8 mouse cellular contexts compared by ENCODE assay signal in genomic region chr7:25248018-25248647, GRCm38 (mm10). TPM values are rescaled to one million over a fixed set of nuclear protein-coding genes. Genes with fewer than 3 reads are reported as not detected.
A peak's percentile ranks its signal among the peaks of the same experiment; 100 is the strongest.
DNase-seq lines count a peak whose midpoint lies in the region; ATAC-seq lines count a peak whose summit lies in the region.

No protein-coding gene starts in this region.

- H3K27ac ChIP-seq in forebrain, embryonic 12.5 days = peak overlapping the region; percentile 96
- H3K27ac ChIP-seq in hindbrain, embryonic 14.5 days = peak overlapping the region; percentile 88
- peak overlapping the region; percentile 82 for H3K27ac ChIP-seq in midbrain, embryonic 15.5 days

- DNase-seq in adrenal gland, postnatal 14 days = peak; percentile 60
- no peak for DNase-seq in adrenal gland, postnatal 4 days (ENCODE audit: low spot score in 2 of 2)
- DNase-seq in ZHBTc4 (ENCODE audit: low read depth, low spot score) = peak; percentile 42
- no peak for DNase-seq in hindbrain, embryonic 14.5 days (ENCODE audit: low spot score)
- peak; percentile 54 for DNase-seq in left cerebral cortex, postnatal 4 days
- peak; percentile 38 for DNase-seq in thymus, postnatal 25 days

- no peaks in the 10 kb centered on the region for H3K9me3 ChIP-seq in forebrain, embryonic 12.5 days
- H3K9me3 ChIP-seq in hindbrain, embryonic 14.5 days (ENCODE audit: control insufficient read depth, low read length) = no peaks in the 10 kb centered on the region
- no peaks in the 10 kb centered on the region for H3K9me3 ChIP-seq in midbrain, embryonic 15.5 days

- peak overlapping the region; percentile 75 for H3K4me3 ChIP-seq in forebrain, embryonic 12.5 days (replicated peaks)
- H3K4me3 ChIP-seq in hindbrain, embryonic 14.5 days (replicated peaks; ENCODE audit: low read length) = peak overlapping the region; percentile 76
- H3K4me3 ChIP-seq in midbrain, embryonic 15.5 days = peak overlapping the region; percentile 71

- 2% methylated on average over 18 of the region's 18 CpGs for WGBS in forebrain, embryonic 12.5 days
- WGBS in hindbrain, embryonic 14.5 days = 2% methylated on average over 18 of the region's 18 CpGs
- under 1% methylated on average over 18 of the region's 18 CpGs for WGBS in midbrain, embryonic 15.5 days

- peak overlapping the region; percentile 85 for H3K4me2 ChIP-seq in forebrain, embryonic 12.5 days
- H3K4me2 ChIP-seq in hindbrain, embryonic 14.5 days (replicated peaks) = peak overlapping the region; percentile 100
- peak overlapping the region; percentile 100 for H3K4me2 ChIP-seq in midbrain, embryonic 15.5 days

- peak; percentile 21; the same call in 1 of the 2 replicates for ATAC-seq in forebrain, embryonic 12.5 days (ENCODE audit: low FRiP score)
- peak; percentile 25; the same call in 1 of the 2 replicates for ATAC-seq in hindbrain, embryonic 14.5 days (ENCODE audit: low FRiP score)
- ATAC-seq in midbrain, embryonic 15.5 days (replicated peaks) = peak; percentile 20; the same call in 1 of the 2 replicates

- intact Hi-C loops in left cerebral cortex, postnatal 4 days (cut with DNase I) = no loop called here

- peaks cover 48% of the 10 kb centered on the region for H3K4me1 ChIP-seq in forebrain, embryonic 12.5 days
- peaks cover 36% of the 10 kb centered on the region for H3K4me1 ChIP-seq in hindbrain, embryonic 14.5 days (replicated peaks; ENCODE audit: control insufficient read depth, insufficient read depth, low read length)
- H3K4me1 ChIP-seq in midbrain, embryonic 15.5 days = peaks cover 59% of the 10 kb centered on the region

- H3K36me3 ChIP-seq in forebrain, embryonic 12.5 days (replicated peaks) = peaks cover 28% of the 10 kb centered on the region
- no peaks in the 10 kb centered on the region; the same call in 1 of the 2 replicates for H3K36me3 ChIP-seq in hindbrain, embryonic 14.5 days (replicated peaks; ENCODE audit: control insufficient read depth, insufficient read depth)
- H3K36me3 ChIP-seq in midbrain, embryonic 15.5 days (replicated peaks) = no peaks in the 10 kb centered on the region

- peak overlapping the region; percentile 91 for H3K9ac ChIP-seq in forebrain, embryonic 12.5 days
- H3K9ac ChIP-seq in hindbrain, embryonic 14.5 days = peak overlapping the region; percentile 74
- peak overlapping the region; percentile 51; the same call in 1 of the 2 replicates for H3K9ac ChIP-seq in midbrain, embryonic 15.5 days

- no peaks in the 10 kb centered on the region for H3K27me3 ChIP-seq in forebrain, embryonic 12.5 days
- no peaks in the 10 kb centered on the region for H3K27me3 ChIP-seq in hindbrain, embryonic 14.5 days (ENCODE audit: control insufficient read depth, insufficient read depth, low read length)
- no peaks in the 10 kb centered on the region for H3K27me3 ChIP-seq in midbrain, embryonic 15.5 days (replicated peaks)

RNA-seq across cellular contexts. Expression of gene Erf, which starts 2.4 kb away (rescaled TPM):
- total RNA-seq in adrenal gland, postnatal 14 days (2021) = 29.7 and 34.4 TPM in 2 replicates
- total RNA-seq in adrenal gland, postnatal 4 days (2021) = 10 to 100 TPM; 47.5 to 50.4 TPM
- polyA plus RNA-seq in forebrain, embryonic 12.5 days (2016; fragmentation: Nextera tagmentation; extraction: Ambion mirVana) = 10.3 and 13.0 TPM in 2 replicates
- polyA plus RNA-seq in hindbrain, embryonic 14.5 days (2014; fragmentation: Nextera tagmentation; extraction: Ambion mirVana) = 5.7 and 6.7 TPM in 2 replicates
- 10 to 100 TPM; 29.4 to 36.1 TPM for total RNA-seq in left cerebral cortex, postnatal 4 days (2021)
- polyA plus RNA-seq in midbrain, embryonic 15.5 days (2015; fragmentation: Nextera tagmentation; extraction: Ambion mirVana) = 3.3 and 5.3 TPM in 2 replicates

RNA-seq across cellular contexts. Expression of gene Gsk3a, which starts 10.5 kb away (rescaled TPM):
- 96.8 and 104 TPM in 2 replicates for total RNA-seq in adrenal gland, postnatal 14 days (2021)
- total RNA-seq in adrenal gland, postnatal 4 days (2021) = 10 to 100 TPM; 84.8 to 89.3 TPM
- polyA plus RNA-seq in forebrain, embryonic 12.5 days (2016; fragmentation: Nextera tagmentation; extraction: Ambion mirVana) = 15.9 and 17.5 TPM in 2 replicates
- 23.4 and 24.1 TPM in 2 replicates for polyA plus RNA-seq in hindbrain, embryonic 14.5 days (2014; fragmentation: Nextera tagmentation; extraction: Ambion mirVana)
- total RNA-seq in left cerebral cortex, postnatal 4 days (2021) = 100 to 1,000 TPM; 195 to 197 TPM
- 19.5 TPM in 2 replicates for polyA plus RNA-seq in midbrain, embryonic 15.5 days (2015; fragmentation: Nextera tagmentation; extraction: Ambion mirVana)

RNA-seq across cellular contexts. Expression of gene Cic, which starts 19.4 kb away (rescaled TPM):
- total RNA-seq in adrenal gland, postnatal 14 days (2021) = 115 and 127 TPM in 2 replicates
- total RNA-seq in adrenal gland, postnatal 4 days (2021) = 100 to 1,000 TPM; 162 to 174 TPM
- polyA plus RNA-seq in forebrain, embryonic 12.5 days (2016; fragmentation: Nextera tagmentation; extraction: Ambion mirVana) = 40.8 and 46.9 TPM in 2 replicates
- 42.5 and 47.5 TPM in 2 replicates for polyA plus RNA-seq in hindbrain, embryonic 14.5 days (2014; fragmentation: Nextera tagmentation; extraction: Ambion mirVana)
- 100 to 1,000 TPM; 324 to 333 TPM for total RNA-seq in left cerebral cortex, postnatal 4 days (2021)
- polyA plus RNA-seq in midbrain, embryonic 15.5 days (2015; fragmentation: Nextera tagmentation; extraction: Ambion mirVana) = 42.1 and 45.9 TPM in 2 replicates

RNA-seq across cellular contexts. Expression of gene Zfp526, which starts 26.9 kb away (rescaled TPM):
- total RNA-seq in adrenal gland, postnatal 14 days (2021) = 9.0 and 11.6 TPM in 2 replicates
- total RNA-seq in adrenal gland, postnatal 4 days (2021) = 10 to 100 TPM; 15.9 to 16.3 TPM
- 2.7 TPM in 2 replicates for polyA plus RNA-seq in forebrain, embryonic 12.5 days (2016; fragmentation: Nextera tagmentation; extraction: Ambion mirVana)
- 2.4 and 2.5 TPM in 2 replicates for polyA plus RNA-seq in hindbrain, embryonic 14.5 days (2014; fragmentation: Nextera tagmentation; extraction: Ambion mirVana)
- total RNA-seq in left cerebral cortex, postnatal 4 days (2021) = 1 to 10 TPM; 6.5 to 7.8 TPM
- polyA plus RNA-seq in midbrain, embryonic 15.5 days (2015; fragmentation: Nextera tagmentation; extraction: Ambion mirVana) = 1.8 and 1.9 TPM in 2 replicates

RNA-seq across cellular contexts. Expression of gene Dedd2, which starts 27.7 kb away (rescaled TPM):
- 17.4 and 17.9 TPM in 2 replicates for total RNA-seq in adrenal gland, postnatal 14 days (2021)
- total RNA-seq in adrenal gland, postnatal 4 days (2021) = 10 to 100 TPM; 15.6 to 16.4 TPM
- 11.2 and 12.3 TPM in 2 replicates for polyA plus RNA-seq in forebrain, embryonic 12.5 days (2016; fragmentation: Nextera tagmentation; extraction: Ambion mirVana)
- 13.8 and 14.9 TPM in 2 replicates for polyA plus RNA-seq in hindbrain, embryonic 14.5 days (2014; fragmentation: Nextera tagmentation; extraction: Ambion mirVana)
- total RNA-seq in left cerebral cortex, postnatal 4 days (2021) = 10 to 100 TPM; 15.1 to 16.8 TPM
- 18.5 and 18.7 TPM in 2 replicates for polyA plus RNA-seq in midbrain, embryonic 15.5 days (2015; fragmentation: Nextera tagmentation; extraction: Ambion mirVana)

Comparison
In these comparisons a context has a peak if more than half of its experiments do, and no peak if none do; other contexts are left out.
1. DNase-seq: peak in adrenal gland, postnatal 14 days (single experiment), ZHBTc4 (single experiment), left cerebral cortex, postnatal 4 days (single experiment) and thymus, postnatal 25 days (single experiment); none in adrenal gland, postnatal 4 days (0 of 2) and hindbrain, embryonic 14.5 days (single experiment).
2. Peak in every context shown above with its lines, with median percentiles within 50 percentile points of each other: ATAC-seq, H3K27ac ChIP-seq, H3K4me2 ChIP-seq, H3K4me3 ChIP-seq and H3K9ac ChIP-seq.